Mouse (Mus musculus): ENCODE results near the gene Ptger4. TPM values are rescaled to one million over a fixed set of nuclear protein-coding genes. Genes with fewer than 3 reads are reported as not detected.

Gene Ptger4
- total and polyA plus RNA-seq, 3 experiments = 3.5 to 5.7 TPM; not detected in 1

GRCm38 (mm10) chr15:5243036-5243958 is 690 bp downstream of the Ptger4 start:
- DNase-seq (ENCODE audit: low read depth, low spot score) = peak; percentile 75
- peaks cover 8% of the 10 kb centered on the region for H3K79me2 ChIP-seq (ENCODE audit: control insufficient read depth, insufficient read depth, low read length, poor library complexity)
- H3K4me1 ChIP-seq (ENCODE audit: control insufficient read depth in 1 of 2, insufficient read depth in 2 of 2, low read length in 2 of 2) = peaks cover 2 to 12% of the 10 kb centered on the region in 2 experiments; a peak in 3 of 4 replicates
- H3K27me3 ChIP-seq (ENCODE audit: control insufficient read depth in 1 of 2, insufficient read depth in 2 of 2, low read length in 2 of 2) = no peaks in the 10 kb centered on the region
- peak overlapping the region; percentile 0; the same call in 1 of the 2 replicates for H3K27ac ChIP-seq (ENCODE audit: control insufficient read depth, low read depth, low read length)
- peak; percentile 76 for TF ChIP-seq GATA1 (IDR thresholded peaks at IDR 0.05; ENCODE audit: low read depth, low read length)
- TF ChIP-seq E2F4 (IDR thresholded peaks at IDR 0.05; ENCODE audit: borderline replicate concordance, low read depth, low read length) = 0 out of 2 replicates have a peak, but pooled peaks have one; percentile 44
- no peak for TF ChIP-seq TBP (IDR thresholded peaks at IDR 0.05; ENCODE audit: low read depth, low read length)
- TF ChIP-seq SIN3A (IDR thresholded peaks at IDR 0.05; ENCODE audit: low read length) = no peak
- 0 out of 2 replicates have a peak, but pooled peaks have one; percentile 11 for TF ChIP-seq UBTF (IDR thresholded peaks at IDR 0.05; ENCODE audit: borderline replicate concordance, insufficient read depth, low read depth, low read length)
- TF ChIP-seq BHLHE40 (IDR thresholded peaks at IDR 0.05; ENCODE audit: borderline replicate concordance, low read depth, low read length) = 0 out of 2 replicates have a peak, but pooled peaks have one; percentile 14
- TF ChIP-seq CHD2 (IDR thresholded peaks at IDR 0.05; ENCODE audit: low read length) = no peak
- TF ChIP-seq SMC3 (IDR thresholded peaks at IDR 0.05; ENCODE audit: low read depth, low read length) = 0 out of 2 replicates have a peak, but pooled peaks have one; percentile 5
- peak; percentile 30; the same call in 1 of the 2 replicates for TF ChIP-seq ETS1 (IDR thresholded peaks at IDR 0.05; ENCODE audit: low read depth, low read length)
- TF ChIP-seq MYC (IDR thresholded peaks at IDR 0.05; ENCODE audit: low read depth, low read length) = 0 out of 2 replicates have a peak, but pooled peaks have one; percentile 19
- TF ChIP-seq TCF12 (IDR thresholded peaks at IDR 0.05; ENCODE audit: low read depth, low read length) = peak; percentile 75
- 0 out of 2 replicates have a peak, but pooled peaks have one; percentile 9 for TF ChIP-seq ELF1 (IDR thresholded peaks at IDR 0.05; ENCODE audit: low read depth, low read length)
- no peak for TF ChIP-seq MAZ (IDR thresholded peaks at IDR 0.05; ENCODE audit: low read depth, low read length)
- TF ChIP-seq MXI1 (IDR thresholded peaks at IDR 0.05; ENCODE audit: low read depth, low read length) = no peak
- TF ChIP-seq EP300 (IDR thresholded peaks at IDR 0.05; ENCODE audit: low read depth in 1 of 2, low read length in 2 of 2) = peak; percentile 75 to 82
- TF ChIP-seq TAL1 (IDR thresholded peaks at IDR 0.05; ENCODE audit: low read length) = peak; percentile 96
- H3K4me3 ChIP-seq (ENCODE audit: control insufficient read depth in 1 of 2, insufficient read depth in 1 of 2, low read depth in 2 of 2, low read length in 2 of 2) = peak overlapping the region; percentile 48 to 61
- H3K9ac ChIP-seq (ENCODE audit: control insufficient read depth, low read depth, low read length, poor library complexity, severe bottlenecking) = peak overlapping the region; percentile 71
- no peaks in the 10 kb centered on the region for H3K9me3 ChIP-seq (replicated peaks; ENCODE audit: insufficient read depth, low read length)
- H3K36me3 ChIP-seq (ENCODE audit: control insufficient read depth in 1 of 2, insufficient read depth in 2 of 2, low read length in 2 of 2) = peaks cover 0 to 10% of the 10 kb centered on the region in 2 experiments; a peak in 2 of 4 replicates
